Mouse (Mus musculus) stomach, embryonic 16.5 days (tissue): ENCODE results near the gene Utp3. TPM values are rescaled to one million over a fixed set of nuclear protein-coding genes. Genes with fewer than 3 reads are reported as not detected.

Experiments used
- ATAC-seq: fragments of 200-750 bp; cut with Nextera tagmentation; 2 replicates; pipeline ENCODE4 v1.8.0; 2017; ENCODE audit warnings: moderate number of reproducible peaks, moderate TSS enrichment; ENCODE audit not compliant: insufficient read depth, low FRiP score
- H3K27ac ChIP-seq: fragments of 300-500 bp; sonication (generic); 2 replicates; pipeline ENCODE4 v1.5.1; 2014; ENCODE audit warnings: low read length
- H3K27me3 ChIP-seq: fragments of 300-500 bp; sonication (generic); 2 replicates; pipeline ENCODE4 v1.6.1; 2014; ENCODE audit warnings: low read length, control low read depth, mixed read lengths; ENCODE audit not compliant: control insufficient read depth, insufficient read depth
- H3K36me3 ChIP-seq: fragments of 300-500 bp; sonication (generic); 2 replicates; pipeline ENCODE4 v1.6.1; 2014; ENCODE audit warnings: low read length; ENCODE audit not compliant: control insufficient read depth, insufficient read depth
- H3K4me1 ChIP-seq: fragments of 300-500 bp; sonication (generic); 2 replicates; pipeline ENCODE4 v1.6.1; 2014; ENCODE audit warnings: low read length, control low read depth, mixed read lengths; ENCODE audit not compliant: control insufficient read depth, insufficient read depth
- H3K4me2 ChIP-seq: fragments of 300-500 bp; sonication (generic); 2 replicates; pipeline ENCODE4 v1.6.1; 2014; ENCODE audit warnings: low read depth, low read length, mixed read lengths
- H3K4me3 ChIP-seq: fragments of 300-500 bp; sonication (generic); replicated peaks from 2 replicates; pipeline ENCODE4 v1.5.1; 2014; ENCODE audit warnings: mild to moderate bottlenecking, low read length
- H3K9ac ChIP-seq: fragments of 300-500 bp; sonication (generic); 2 replicates; pipeline ENCODE4 v1.6.1; 2014; ENCODE audit warnings: low read length
- H3K9me3 ChIP-seq: fragments of 300-500 bp; sonication (generic); replicated peaks from 2 replicates; pipeline ENCODE4 v1.6.1; 2016; ENCODE audit warnings: low read length, control low read depth; ENCODE audit not compliant: control insufficient read depth
- WGBS: fragments of 180-500 bp; shearing (Covaris S2); extraction: QIAGEN DNeasy Blood & Tissue Kit; methylation state at CpG from one replicate; pipeline ENCODE4 v1.1.7; 2014; 5-methylcytosine and 5-hydroxymethylcytosine counted together
- polyA plus RNA-seq: library from polyadenylated mRNA; unstranded; fragments of >200 nt; fragmentation: Nextera tagmentation; extraction: Ambion mirVana; gene quantifications from 2 replicates; pipeline ENCODE4 v1.2.1, GENCODE M21; 2015

Utp3 gene
- polyA plus RNA-seq, 1 experiment from 2014 or later: 67.0 TPM

DNA sequence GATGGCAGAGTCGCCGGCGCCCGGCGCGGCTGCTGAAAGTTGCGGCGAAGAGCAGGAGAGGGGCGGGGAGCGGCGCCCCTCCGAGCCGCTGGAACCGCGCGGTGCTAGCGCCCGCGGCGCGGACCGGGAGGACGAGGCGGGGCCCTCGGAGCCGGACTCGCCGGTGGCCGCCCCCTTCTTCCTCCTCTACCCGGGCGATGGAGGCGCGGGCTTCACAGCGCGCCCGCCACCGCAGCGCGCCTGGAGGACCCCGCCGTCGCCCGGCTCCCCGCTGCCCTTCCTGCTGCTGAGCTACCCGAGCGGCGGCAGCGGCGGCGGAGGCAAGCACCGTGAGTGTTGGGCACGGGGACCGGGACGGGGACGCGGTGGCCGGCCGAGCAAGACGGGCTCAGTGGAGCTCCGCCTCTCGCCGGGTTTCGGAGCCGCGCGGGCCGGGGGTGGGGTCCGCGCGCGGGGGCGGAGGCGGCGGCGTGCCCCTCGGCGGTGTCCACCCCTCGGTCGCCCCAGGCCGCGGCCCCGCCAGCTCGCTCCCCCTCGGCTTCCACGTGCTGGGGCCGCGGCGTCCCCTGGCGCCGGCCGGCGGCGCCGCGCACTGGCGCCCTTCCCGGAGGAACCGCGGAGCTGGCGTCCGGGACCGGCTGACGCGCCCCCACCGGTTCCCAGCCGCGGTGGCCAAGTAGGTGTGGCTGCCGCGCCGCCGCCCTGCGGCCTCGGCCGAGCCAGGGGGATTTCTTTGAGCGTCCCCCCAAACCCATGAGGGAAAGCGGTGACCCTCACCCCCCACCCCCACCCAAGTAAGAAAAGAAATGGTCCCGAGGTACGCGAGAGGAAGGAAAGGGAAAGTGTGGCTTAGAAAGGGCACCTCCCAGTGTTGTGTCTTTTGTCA lies 11.1 kb downstream of the Utp3 start:
- Histone ChIP-seq H3K4me3 (peak overlapping the region; percentile 80), H3K27me3 (no peaks in the 10 kb centered on the region), H3K9ac (peak overlapping the region; percentile 82), H3K27ac (peak overlapping the region; percentile 83), H3K4me1 (0 out of 2 replicates have a peak, but pooled peaks cover 6% of the 10 kb centered on the region), H3K9me3 (no peaks in the 10 kb centered on the region), H3K4me2 (peak overlapping the region; percentile 75), H3K36me3 (no peaks in the 10 kb centered on the region)
- ATAC-seq: peak; percentile 75
- WGBS: under 1% methylated on average over 92 of the region's 119 CpGs

DNA sequence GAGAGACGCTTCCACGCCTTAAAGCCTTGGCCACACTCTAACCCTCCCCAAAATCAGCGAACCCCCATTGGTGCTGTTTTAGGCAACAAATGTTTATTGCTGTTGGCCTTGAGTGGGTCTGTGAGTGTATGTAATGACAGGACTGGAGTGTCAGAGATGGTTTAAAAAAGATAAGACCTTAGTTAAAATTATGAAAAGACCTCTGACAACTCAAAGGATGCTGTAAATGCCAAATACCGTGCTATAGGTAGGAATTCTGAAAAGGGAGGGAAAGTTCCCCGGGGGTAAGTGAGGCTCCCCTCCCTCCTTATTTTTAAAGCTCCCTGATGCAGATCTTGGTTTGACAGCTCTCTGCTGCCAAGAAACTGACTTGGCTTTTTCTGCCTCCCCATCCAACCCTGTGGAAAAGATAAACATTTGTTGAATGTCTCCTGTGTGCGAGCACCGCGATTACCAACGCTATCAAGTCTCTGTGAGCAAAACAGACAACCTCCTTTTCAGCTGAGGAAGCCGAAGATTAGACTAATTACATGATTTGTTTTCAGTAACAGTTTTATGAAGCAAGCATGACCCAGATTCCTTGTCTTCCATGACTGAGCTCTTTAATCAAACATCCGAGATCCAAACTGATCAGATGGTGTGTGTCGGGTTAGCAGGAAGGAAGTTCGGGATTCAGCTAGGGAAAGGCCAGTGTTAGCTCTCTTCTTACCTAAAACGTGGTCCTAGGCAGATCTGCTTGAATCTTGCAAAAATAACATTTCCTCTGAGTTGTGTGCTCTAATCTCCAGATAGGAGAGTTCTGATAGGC lies 12.0 kb downstream of the Utp3 start:
- Histone ChIP-seq H3K36me3 (no peaks in the 10 kb centered on the region), H3K4me3 (peak overlapping the region; percentile 80), H3K27me3 (no peaks in the 10 kb centered on the region), H3K4me2 (peak overlapping the region; percentile 75), H3K9ac (peak overlapping the region; percentile 82), H3K27ac (peak overlapping the region; percentile 83), H3K9me3 (no peaks in the 10 kb centered on the region), H3K4me1 (0 out of 2 replicates have a peak, but pooled peaks cover 6% of the 10 kb centered on the region)
- 4% methylated on average over 14 of the region's 14 CpGs for WGBS
- peak; percentile 4; the same call in 1 of the 2 replicates for ATAC-seq

DNA sequence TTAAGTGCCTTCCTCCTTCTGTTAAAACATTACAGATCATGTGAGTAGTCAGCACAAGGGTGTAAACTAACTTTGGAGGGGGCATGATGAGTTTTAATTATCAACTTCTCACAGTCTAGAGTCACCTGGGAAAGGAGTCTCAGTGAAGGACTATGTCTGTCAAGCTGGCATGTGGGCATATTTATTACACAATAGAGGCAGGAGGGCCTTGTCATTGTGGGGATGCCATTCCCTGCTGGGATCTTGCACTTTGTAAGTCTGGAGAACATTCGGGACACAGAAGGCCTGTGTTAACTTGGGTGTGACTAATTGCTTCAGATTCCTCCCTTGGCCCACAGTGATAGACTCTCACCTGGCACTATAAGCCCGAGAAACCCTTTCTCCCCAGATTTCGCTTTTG lies 15.3 kb downstream of the Utp3 start:
- H3K27me3 ChIP-seq: no peaks in the 10 kb centered on the region
- no peak overlapping the region for H3K4me3 ChIP-seq
- ATAC-seq: no peak
- no peak overlapping the region for H3K4me2 ChIP-seq
- no peaks in the 10 kb centered on the region for H3K9me3 ChIP-seq
- WGBS: 90% methylated on average over 3 of the region's 3 CpGs
- H3K27ac ChIP-seq: no peak overlapping the region
- no peaks in the 10 kb centered on the region for H3K36me3 ChIP-seq
- H3K4me1 ChIP-seq: 0 out of 2 replicates have a peak, but pooled peaks cover 6% of the 10 kb centered on the region
- H3K9ac ChIP-seq: no peak overlapping the region

DNA sequence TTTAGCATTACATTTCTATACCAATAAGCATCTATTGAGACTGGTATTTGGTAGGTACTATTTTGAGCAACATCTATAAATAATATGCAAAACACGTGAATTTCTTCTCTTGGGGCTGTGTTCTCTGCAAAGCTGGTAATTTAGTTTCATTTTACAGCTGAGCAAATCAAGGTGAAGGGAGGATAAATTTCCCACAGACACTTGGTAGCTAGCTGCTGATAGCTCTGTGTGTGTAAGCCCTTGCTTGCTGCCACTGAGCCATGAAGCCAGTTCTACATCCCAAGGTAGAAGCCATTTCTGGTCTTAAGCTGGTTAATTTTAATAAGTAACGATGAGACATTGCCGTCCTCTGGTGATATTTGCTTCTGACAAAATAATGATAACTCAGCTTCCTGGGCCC lies 20.6 kb downstream of the Utp3 start:
- Histone ChIP-seq H3K9ac (no peak overlapping the region), H3K4me1 (peaks cover 6% of the 10 kb centered on the region; the same call in 1 of the 2 replicates), H3K27ac (no peak overlapping the region), H3K27me3 (no peaks in the 10 kb centered on the region), H3K4me3 (no peak overlapping the region), H3K36me3 (no peaks in the 10 kb centered on the region), H3K4me2 (no peak overlapping the region), H3K9me3 (no peaks in the 10 kb centered on the region)
- no peak for ATAC-seq
- 83% methylated on average over 3 of the region's 3 CpGs for WGBS

DNA sequence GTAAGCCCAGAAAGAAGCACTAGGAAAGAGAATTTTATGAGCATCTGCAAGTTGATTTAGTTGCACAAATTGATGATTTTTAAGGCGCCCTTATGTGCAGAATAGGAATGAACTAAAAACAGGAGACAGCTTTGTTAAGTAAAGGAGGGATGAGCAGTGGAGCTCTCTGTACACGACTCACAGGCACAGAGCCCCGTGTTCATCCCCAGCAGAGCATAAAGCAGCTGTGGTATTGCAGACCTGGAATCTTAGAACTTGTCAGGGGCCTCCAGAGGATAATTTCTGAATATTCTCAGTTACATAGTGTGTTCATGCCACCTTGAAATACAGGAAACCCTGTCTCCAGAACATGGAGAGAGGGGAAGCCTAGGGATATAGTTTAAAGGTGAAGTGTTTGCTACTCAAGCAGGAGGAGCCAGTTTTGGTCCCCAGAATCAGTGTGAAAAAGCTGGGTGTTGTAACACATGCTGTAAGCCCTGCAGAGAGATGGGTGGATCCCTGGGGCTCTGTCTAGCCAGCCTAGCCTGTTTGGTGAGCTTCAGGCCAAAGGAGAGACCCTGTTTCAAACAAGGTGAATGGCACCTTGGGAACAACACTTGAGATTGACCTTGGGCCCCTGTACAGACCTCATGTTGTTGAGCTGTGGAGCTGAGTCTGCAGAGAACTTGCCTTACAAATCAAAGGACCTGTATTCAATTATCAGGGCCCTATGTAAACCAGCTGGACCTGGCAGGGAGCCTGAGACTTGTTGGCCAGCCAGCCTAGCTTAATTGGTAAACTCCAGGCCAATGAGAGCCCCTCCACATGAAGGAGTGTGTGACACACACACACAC lies 21.5 kb downstream of the Utp3 start:
- peak; percentile 89 for ATAC-seq

DNA sequence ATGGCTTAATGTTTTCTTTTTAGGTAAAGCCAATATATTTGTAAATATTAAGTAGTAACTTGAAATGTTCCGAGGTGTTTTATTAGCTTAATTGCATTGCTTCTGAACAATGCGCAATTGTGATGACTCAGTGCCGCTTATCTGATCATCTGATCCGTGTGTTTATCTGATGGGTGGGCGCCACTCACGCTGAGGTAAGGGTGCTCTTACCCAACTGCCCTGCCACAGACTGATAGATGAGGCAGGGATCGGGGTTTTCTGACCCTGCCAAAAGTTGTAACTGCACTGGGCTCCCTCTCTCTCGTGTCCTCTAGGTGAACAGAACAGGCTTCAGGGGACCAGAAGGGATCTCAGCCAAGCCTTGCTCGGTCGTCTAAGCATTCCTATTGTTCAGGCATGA lies 26.4 kb downstream of the Utp3 start:
- Histone ChIP-seq H3K27me3 (no peaks in the 10 kb centered on the region), H3K4me1 (peaks cover 10% of the 10 kb centered on the region), H3K27ac (no peak overlapping the region), H3K9me3 (no peaks in the 10 kb centered on the region), H3K9ac (no peak overlapping the region), H3K4me3 (no peak overlapping the region), H3K36me3 (no peaks in the 10 kb centered on the region), H3K4me2 (no peak overlapping the region)
- WGBS: 59% methylated on average over 10 of the region's 10 CpGs
- ATAC-seq: no peak

More for the DNA sequence above, 21.5 kb downstream of the Utp3 start:
- Histone ChIP-seq H3K36me3 (no peaks in the 10 kb centered on the region), H3K27me3 (no peaks in the 10 kb centered on the region), H3K9ac (no peak overlapping the region), H3K27ac (peak overlapping the region; percentile 80), H3K9me3 (no peaks in the 10 kb centered on the region), H3K4me1 (peaks cover 6% of the 10 kb centered on the region; the same call in 1 of the 2 replicates), H3K4me2 (peak overlapping the region; percentile 6; the same call in 1 of the 2 replicates), H3K4me3 (no peak overlapping the region)
- WGBS: 49% methylated on average over 3 of the region's 3 CpGs

DNA sequence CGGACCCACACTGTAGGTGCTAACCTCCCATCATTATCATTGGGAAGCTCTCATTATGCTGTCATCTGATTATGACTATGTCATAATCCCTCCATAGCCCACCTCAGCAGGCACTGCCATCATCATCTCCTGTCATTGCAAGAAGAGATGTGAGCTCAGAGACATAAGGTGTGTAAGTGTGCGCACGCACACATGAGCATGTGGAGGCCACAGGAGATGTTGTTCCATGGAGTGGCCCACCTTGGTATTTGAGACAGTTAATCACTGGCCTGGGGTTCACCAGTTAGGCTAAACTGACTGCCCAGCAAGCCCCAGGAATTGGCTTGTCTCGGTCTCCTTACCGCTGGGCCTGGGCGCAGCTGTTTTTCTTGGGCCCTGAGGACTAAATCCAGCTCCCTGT lies 27.1 kb downstream of the Utp3 start:
- no peak for ATAC-seq
- Histone ChIP-seq H3K4me2 (no peak overlapping the region), H3K9me3 (no peaks in the 10 kb centered on the region), H3K27me3 (no peaks in the 10 kb centered on the region), H3K4me1 (peaks cover 7% of the 10 kb centered on the region), H3K9ac (no peak overlapping the region), H3K4me3 (no peak overlapping the region), H3K27ac (no peak overlapping the region), H3K36me3 (no peaks in the 10 kb centered on the region)
- 92% methylated on average over 6 of the region's 6 CpGs for WGBS

DNA sequence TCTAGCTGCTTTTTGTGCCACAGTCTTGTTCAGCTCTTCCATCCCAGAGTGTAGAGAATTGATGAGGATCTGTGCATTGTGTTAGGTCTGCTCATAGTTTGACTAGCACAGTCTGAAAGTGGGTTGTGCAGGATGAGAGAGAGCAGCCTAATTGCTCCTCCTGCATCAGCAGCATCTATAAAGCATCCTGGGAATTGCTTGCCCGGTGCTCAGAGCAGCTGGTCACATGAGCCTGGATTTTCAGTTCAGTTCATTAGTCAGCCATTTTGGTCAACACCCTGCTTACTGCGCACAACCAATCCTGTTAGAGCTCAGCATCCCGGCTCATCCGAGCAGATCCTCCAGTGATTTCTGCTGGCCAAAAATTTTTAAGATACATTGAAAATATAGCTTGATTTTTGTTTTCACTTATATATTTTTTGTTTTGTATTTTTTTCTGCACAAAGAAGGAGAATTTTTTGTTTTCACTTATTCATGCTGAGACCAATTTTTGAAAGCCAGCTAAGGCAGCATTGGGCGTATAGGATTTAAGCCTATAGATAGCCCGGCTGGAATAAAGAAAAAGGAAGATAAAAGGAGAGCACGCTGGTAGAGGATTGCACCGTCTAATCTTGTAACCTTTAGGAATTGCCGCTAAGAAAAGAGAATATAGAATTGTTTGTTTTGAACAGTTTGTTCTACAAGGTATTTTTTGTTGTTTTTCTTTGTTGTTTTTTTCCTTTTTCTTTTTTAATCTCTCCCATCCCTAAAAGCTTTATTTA lies 29.2 kb downstream of the Utp3 start:
- peaks cover 17% of the 10 kb centered on the region for H3K4me1 ChIP-seq
- H3K9me3 ChIP-seq: no peaks in the 10 kb centered on the region
- H3K9ac ChIP-seq: no peak overlapping the region
- H3K27ac ChIP-seq: no peak overlapping the region
- 64% methylated on average over 9 of the region's 9 CpGs for WGBS
- H3K4me3 ChIP-seq: no peak overlapping the region
- H3K27me3 ChIP-seq: no peaks in the 10 kb centered on the region
- peak; percentile 48 for ATAC-seq
- no peak overlapping the region for H3K4me2 ChIP-seq
- no peaks in the 10 kb centered on the region for H3K36me3 ChIP-seq
